Mouse (Mus musculus) erythroblast, embryonic 14.5 days (primary cell): ENCODE data around the gene Adamts16.

Experiments used
- GATA1 ChIP-seq: IDR thresholded peaks from 2 replicates; pipeline ENCODE4 v1.6.1; 2012; ENCODE audit warnings: low read length, inconsistent platforms, mixed read lengths
- TAL1 ChIP-seq: IDR thresholded peaks from 3 replicates; pipeline ENCODE4 v1.6.1; 2012; ENCODE audit warnings: low read length, inconsistent platforms, mixed read lengths

DNA sequence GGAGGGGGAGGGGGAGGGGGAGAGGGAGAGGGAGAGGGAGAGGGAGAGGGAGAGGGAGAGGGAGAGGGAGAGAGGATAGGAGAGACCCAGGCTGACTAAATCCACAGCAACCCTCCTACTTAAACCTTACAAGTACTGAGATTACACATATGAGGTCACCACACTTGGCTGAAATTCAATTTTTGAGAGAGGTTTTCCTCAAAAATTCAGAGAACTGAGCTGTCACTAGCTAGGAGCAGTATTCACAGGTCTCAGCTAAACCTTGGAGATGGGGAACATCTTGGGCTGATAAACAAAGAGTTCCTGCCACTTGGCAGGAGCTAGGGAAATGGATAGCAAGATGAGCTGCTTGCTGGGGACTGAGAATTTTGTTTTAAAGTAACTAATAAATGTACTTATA, 12.0 kb upstream of the Adamts16 start:
- no peak for TF ChIP-seq GATA1
- no peak for TF ChIP-seq TAL1
